Mouse (Mus musculus) spleen, adult 2 months (tissue): ENCODE results near the gene Dennd1c. TPM values are rescaled to one million over a fixed set of nuclear protein-coding genes. Genes with fewer than 3 reads are reported as not detected.

ENCODE experiments used
- DNase-seq, 2 experiments: peaks; one replicate each; pipeline versions ENCODE4 v3.0.0 to v3.0.0-alpha.2; 2012 to 2021; ENCODE audit warnings: low spot score in 2 of 2, low read depth in 1 of 2
- H3K27ac ChIP-seq: fragments of 200-500 bp; 2 replicates; pipeline ENCODE4 v1.5.1; 2012; ENCODE audit warnings: low read length, inconsistent platforms; ENCODE audit not compliant: insufficient read depth
- H3K27me3 ChIP-seq: fragments of 200-500 bp; 2 replicates; pipeline ENCODE4 v1.6.1; 2012; ENCODE audit warnings: mild to moderate bottlenecking, moderate library complexity, low read length, inconsistent platforms; ENCODE audit not compliant: control insufficient read depth, insufficient read depth
- H3K36me3 ChIP-seq: fragments of 200-500 bp; 2 replicates; pipeline ENCODE4 v1.6.1; 2012; ENCODE audit warnings: mild to moderate bottlenecking, low read length, inconsistent platforms; ENCODE audit not compliant: control insufficient read depth, insufficient read depth
- H3K4me1 ChIP-seq: fragments of 200-500 bp; 2 replicates; pipeline ENCODE4 v1.6.1; 2011; ENCODE audit warnings: inconsistent platforms; ENCODE audit not compliant: control insufficient read depth, insufficient read depth, insufficient read length
- H3K4me3 ChIP-seq: fragments of 200-500 bp; 2 replicates; pipeline ENCODE4 v1.5.1; 2011; ENCODE audit warnings: mild to moderate bottlenecking, inconsistent platforms; ENCODE audit not compliant: insufficient read depth, insufficient read length; ENCODE audit errors: extremely low read depth
- CTCF ChIP-seq: fragments of 200-500 bp; IDR thresholded peaks from 2 replicates; pipeline ENCODE4 v1.5.1; 2011; ENCODE audit warnings: mild to moderate bottlenecking, inconsistent platforms; ENCODE audit not compliant: insufficient read depth, insufficient read length, insufficient replicate concordance; ENCODE audit errors: extremely low read depth
- POLR2A ChIP-seq: fragments of 200-500 bp; IDR thresholded peaks from 2 replicates; pipeline ENCODE4 v1.6.1; 2011; ENCODE audit warnings: low read depth, low read length, inconsistent platforms
- WGBS: fragments of 180-500 bp; shearing (Covaris S2); methylation state at CpG from one replicate; pipeline ENCODE4 v1.1.7; 2018; 5-methylcytosine and 5-hydroxymethylcytosine counted together
- polyA plus RNA-seq: library from polyadenylated mRNA; depleted of rRNA; stranded (reverse); fragments of >200 nt; gene quantifications from 2 replicates; pipeline ENCODE4 v1.2.3, GENCODE M21; 2012; rRNA removed

The Dennd1c gene
- 94.1 and 116 TPM in 2 replicates for polyA plus RNA-seq

DNA sequence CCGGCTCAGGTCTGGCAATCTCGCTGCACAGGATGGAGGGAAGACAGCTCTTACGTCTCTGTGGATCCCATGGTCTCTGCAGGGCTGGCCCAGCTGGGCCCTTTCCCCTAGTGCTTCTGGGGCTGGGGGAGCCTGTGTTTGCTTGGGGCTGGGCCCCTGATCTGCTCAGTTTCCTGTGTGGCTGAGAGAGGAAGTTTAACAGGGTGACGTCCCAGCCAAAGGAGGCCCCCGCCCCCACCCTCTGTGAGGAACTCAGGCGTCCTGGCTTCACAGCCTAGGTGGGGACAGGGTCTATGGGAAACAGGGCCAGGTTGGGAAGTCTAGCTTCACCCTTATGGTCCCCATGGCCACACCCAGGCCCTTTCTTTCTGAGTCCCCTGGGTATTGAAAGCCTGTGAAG, at the start of gene Dennd1c:
Gene Dennd1c (minus strand): TSS at position 179 of the 400 bp plus-strand sequence.
- peak within 1 kb of the TSS; percentile 93 for H3K27ac ChIP-seq
- peaks cover 25% of the 10 kb centered on the region; the same call in 1 of the 2 replicates for H3K4me1 ChIP-seq
- no peaks in the 10 kb centered on the region for H3K27me3 ChIP-seq
- WGBS: 7% methylated on average over 6 of the region's 6 CpGs
- peaks cover 13% of the 10 kb centered on the region for H3K36me3 ChIP-seq
- peak within 1 kb of the TSS; percentile 76 for H3K4me3 ChIP-seq
- TF ChIP-seq POLR2A (peak; percentile 84), CTCF (no peak)
- DNase-seq: peak; percentile 64 to 76

DNA sequence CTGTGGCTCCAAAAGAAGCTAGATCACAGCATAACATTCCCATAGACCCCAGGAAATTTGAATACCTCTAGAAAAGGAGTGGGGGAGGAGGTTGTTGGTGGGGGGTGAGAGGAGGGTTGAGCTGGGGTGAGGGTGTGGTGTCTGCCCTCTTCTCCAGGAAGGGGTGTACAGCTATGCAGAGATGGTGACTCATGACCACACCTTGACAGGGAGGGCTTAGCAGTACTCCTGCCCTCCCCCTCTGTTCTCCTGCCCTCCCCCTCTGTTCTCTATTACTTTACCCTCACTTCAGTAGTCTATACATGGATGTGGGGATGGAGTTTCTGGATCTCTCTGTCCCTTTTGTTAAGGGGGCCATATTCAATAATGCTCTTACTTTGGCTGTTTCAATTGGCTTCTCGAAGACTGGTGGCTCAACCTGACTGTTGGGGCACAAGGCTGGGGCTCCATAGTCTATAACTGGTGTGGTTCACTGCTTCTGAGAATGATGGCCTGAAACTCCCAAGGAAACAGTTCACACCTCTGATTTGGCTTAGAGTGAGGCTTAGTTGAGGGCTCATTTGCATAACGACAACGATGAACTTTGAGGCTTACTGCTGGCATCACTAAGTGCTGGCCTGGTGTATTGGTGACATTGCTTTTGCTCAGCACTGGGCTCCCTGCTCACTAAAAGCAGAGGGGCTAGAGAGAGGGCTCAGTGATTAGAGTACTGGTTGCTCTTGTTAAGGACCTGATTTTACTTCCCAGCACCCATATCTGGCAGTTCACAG, 47.7 kb upstream of the Dennd1c start:
- 68% methylated on average over 3 of the region's 3 CpGs for WGBS
- no peak for TF ChIP-seq POLR2A
- TF ChIP-seq CTCF: no peak

DNA sequence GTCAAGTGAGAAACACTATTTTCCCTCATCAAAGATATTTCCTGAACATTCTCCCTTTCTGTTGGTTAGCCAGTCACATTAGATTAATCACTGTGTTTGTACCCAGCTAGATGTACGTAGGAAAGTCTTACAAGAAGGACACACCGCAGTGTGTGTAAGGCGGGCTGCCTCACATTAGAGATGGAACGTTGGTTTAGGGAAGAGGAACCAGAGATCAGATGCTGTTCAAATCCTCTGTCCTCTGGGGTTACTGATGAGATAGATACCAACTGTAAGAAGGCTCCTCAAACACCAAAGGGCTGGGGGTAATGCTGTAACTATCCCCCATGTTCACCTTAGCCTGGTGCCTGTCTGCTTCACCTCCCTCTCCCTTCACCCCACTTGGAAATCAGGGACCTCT, 46.5 kb upstream of the Dennd1c start:
- no peak for DNase-seq
- 68% methylated on average over 4 of the region's 4 CpGs for WGBS
- H3K27ac ChIP-seq: no peak overlapping the region
- H3K4me3 ChIP-seq: no peak overlapping the region
- H3K36me3 ChIP-seq: no peaks in the 10 kb centered on the region
- TF ChIP-seq CTCF (no peak), POLR2A (no peak)
- H3K4me1 ChIP-seq: no peaks in the 10 kb centered on the region
- H3K27me3 ChIP-seq: no peaks in the 10 kb centered on the region

More for the DNA sequence above, 47.7 kb upstream of the Dennd1c start:
- no peaks in the 10 kb centered on the region for H3K4me1 ChIP-seq
- H3K27ac ChIP-seq: no peak overlapping the region
- no peaks in the 10 kb centered on the region for H3K36me3 ChIP-seq
- no peaks in the 10 kb centered on the region for H3K27me3 ChIP-seq
- H3K4me3 ChIP-seq: no peak overlapping the region
- DNase-seq: no peak

DNA sequence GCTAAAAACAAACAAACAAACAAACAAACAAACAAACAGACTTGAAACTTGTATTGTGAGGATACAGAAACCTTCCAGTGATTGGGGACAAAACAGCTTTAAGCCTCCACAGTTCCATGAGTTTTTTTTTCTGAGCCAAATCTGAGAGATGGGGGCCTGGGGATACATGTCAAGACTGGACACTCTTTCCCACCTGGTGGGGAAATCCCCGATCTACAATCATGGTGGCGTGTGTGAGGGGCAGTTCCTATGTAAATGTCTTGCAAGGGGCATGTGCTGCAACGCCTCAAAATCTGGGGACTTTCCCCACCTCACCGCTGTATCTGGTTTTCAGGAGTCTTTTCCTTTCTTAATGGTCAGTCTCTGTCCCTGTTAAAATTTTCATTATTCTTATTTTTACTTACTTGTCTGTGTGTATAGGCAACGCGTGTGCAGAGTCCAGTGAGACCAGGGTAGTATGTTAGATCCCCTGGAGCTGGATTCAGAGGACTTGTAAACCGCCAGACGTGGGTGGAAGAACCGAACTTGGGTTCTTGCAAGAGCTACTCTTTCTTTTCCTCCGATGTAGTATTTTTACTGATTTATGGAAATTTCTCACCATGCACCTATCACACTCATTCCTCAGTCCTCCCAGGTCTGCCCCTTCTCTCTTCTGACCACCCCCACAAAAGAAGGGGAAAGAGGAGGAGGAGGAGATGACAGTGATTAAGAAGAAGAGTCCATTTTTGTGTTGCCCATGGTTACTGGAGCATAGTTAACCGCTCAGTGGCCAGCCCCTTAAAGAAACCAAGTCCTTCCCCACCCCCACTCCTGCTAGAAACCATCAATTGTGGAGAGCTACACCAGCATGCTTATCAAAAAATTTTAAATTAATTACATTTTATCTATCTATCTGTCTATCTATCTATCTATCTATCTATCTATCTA, 45.1 kb upstream of the Dennd1c start:
- TF ChIP-seq POLR2A (no peak), CTCF (no peak)
- Histone ChIP-seq H3K27ac (no peak overlapping the region), H3K4me3 (no peak overlapping the region), H3K36me3 (no peaks in the 10 kb centered on the region), H3K4me1 (no peaks in the 10 kb centered on the region; the same call in 1 of the 2 replicates), H3K27me3 (no peaks in the 10 kb centered on the region)
- DNase-seq: no peak
- 83% methylated on average over 11 of the region's 11 CpGs for WGBS

DNA sequence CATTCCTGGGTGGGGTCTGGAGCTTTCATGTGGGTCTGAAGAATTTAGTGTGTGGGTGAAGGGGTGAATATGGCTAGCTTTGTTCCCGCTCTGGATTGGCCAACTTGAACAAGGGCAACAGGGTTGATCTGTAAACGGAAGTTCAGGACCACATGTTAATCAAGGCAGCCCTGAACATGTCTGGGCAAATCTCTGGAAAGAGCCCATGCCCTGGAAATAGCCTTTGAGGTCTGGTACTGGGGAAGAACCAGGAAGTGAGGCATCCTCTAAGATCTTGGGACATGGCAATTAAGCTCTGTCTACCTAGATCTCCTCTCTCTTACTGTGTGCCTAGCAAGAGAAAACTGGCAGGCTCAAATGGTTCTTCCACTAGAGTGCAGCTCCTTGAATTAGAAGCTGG, 43.5 kb upstream of the Dennd1c start:
- 94% methylated on average over 2 of the region's 2 CpGs for WGBS
- DNase-seq: no peak
- Histone ChIP-seq H3K27ac (no peak overlapping the region), H3K36me3 (no peaks in the 10 kb centered on the region), H3K4me3 (no peak overlapping the region), H3K4me1 (no peaks in the 10 kb centered on the region; the same call in 1 of the 2 replicates), H3K27me3 (no peaks in the 10 kb centered on the region)
- no peak for TF ChIP-seq POLR2A
- no peak for TF ChIP-seq CTCF

DNA sequence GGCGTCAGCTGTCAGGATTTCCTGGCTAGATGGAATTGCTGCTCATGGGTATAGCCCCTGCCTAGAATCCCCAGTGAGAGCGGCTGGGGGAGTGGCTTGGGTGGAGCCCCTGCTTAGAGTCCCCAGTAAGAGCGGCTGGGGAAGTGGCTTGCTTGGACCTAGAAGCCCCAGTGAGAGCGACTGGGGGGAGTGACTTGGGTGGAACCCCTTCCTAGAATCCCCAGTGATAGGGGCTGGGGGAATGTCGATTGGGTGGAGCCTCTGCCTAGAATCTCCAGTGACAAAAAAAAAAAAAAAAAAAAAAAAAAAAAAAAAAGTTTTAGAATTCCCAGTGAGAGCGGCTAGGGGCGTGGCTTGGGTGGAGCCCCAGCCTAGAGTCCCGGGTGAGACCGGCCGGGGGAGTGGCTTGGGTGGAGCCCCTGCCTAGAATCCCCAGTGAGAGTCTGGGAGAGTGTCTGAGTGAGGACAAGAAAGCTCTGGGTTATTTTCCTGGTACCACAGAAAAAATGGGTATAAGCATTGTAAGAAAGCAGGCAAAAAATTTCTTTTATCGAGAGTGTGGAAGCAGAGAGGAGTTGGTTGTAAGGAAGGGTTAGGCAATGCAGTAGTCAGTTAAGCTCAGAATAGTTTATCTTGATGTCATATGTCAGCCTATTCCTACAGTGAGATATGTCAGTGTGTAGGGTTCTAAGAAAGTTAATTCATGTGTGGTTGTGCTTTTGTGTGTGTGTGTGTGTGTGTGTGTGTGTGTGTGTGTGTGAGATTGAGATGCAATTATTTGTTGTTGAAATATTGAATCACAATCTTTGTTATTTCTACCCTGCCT, 40.4 kb upstream of the Dennd1c start:
- H3K36me3 ChIP-seq: no peaks in the 10 kb centered on the region
- TF ChIP-seq CTCF: no peak
- TF ChIP-seq POLR2A: no peak
- H3K27ac ChIP-seq: no peak overlapping the region
- DNase-seq: no peak
- 16% methylated on average over 11 of the region's 11 CpGs for WGBS
- no peaks in the 10 kb centered on the region; the same call in 1 of the 2 replicates for H3K4me1 ChIP-seq
- no peaks in the 10 kb centered on the region for H3K27me3 ChIP-seq
- no peak overlapping the region for H3K4me3 ChIP-seq
